17 mouse cellular contexts compared by ENCODE assay signal in genomic region chr3:88981206-88982010, GRCm38 (mm10). TPM values are rescaled to one million over a fixed set of nuclear protein-coding genes. Genes with fewer than 3 reads are reported as not detected.
DNase-seq lines count a peak whose midpoint lies in the region; ATAC-seq and TF ChIP-seq lines count a peak whose summit lies in the region.
"Had no signal": no experiment of that assay in that cellular context is flagged by ENCODE, and none has a peak within 500 bp of the region (broad histone marks: within the 10 kb centered on the region; RNA-seq: fewer than 3 reads in every experiment).

No protein-coding gene starts in this region.

- no peak overlapping the region for H3K9ac ChIP-seq in neural tube, embryonic 15.5 days (replicated peaks)
- H3K9ac ChIP-seq: heart, embryonic 13.5 days; kidney, embryonic 15.5 days; liver, embryonic 15.5 days; midbrain, embryonic 12.5 days had no signal

- H3K9me3 ChIP-seq in neural tube, embryonic 15.5 days (replicated peaks): no peaks in the 10 kb centered on the region
- H3K9me3 ChIP-seq: kidney, embryonic 15.5 days; limb, embryonic 10.5 days; liver, embryonic 15.5 days; midbrain, embryonic 12.5 days had no signal

- peak; percentile 30 to 43 for DNase-seq in cerebellum, postnatal 10 days
- DNase-seq in kidney, adult 2 months: peak; percentile 58
- DNase-seq in kidney, postnatal 10 days: no peak
- DNase-seq in neural tube, embryonic 10.5 days (ENCODE audit: extremely low spot score, low spot score): no peak
- peak; percentile 6 for DNase-seq in skeletal muscle tissue, adult 2 months (ENCODE audit: low read depth, low spot score)
- DNase-seq in thymus, postnatal 25 days: no peak
- DNase-seq: B cell, adult 2 months; cerebellum, adult 9-11 months; layer of hippocampus, adult 9-11 months had no signal

- WGBS in kidney, adult 2 months: 69% methylated on average over 8 of the region's 8 CpGs
- 71% methylated on average over 8 of the region's 8 CpGs for whole genome bisulfite sequencing in neural tube, embryonic 15.5 days

- H3K27ac ChIP-seq in kidney, adult 2 months (ENCODE audit: insufficient read depth, low read depth, low read length): no peak overlapping the region
- 0 out of 2 replicates have a peak overlapping the region, but pooled peaks have one; percentile 37 for H3K27ac ChIP-seq in neural tube, embryonic 15.5 days (replicated peaks)
- H3K27ac ChIP-seq: embryonic facial prominence, embryonic 10.5 days; heart, embryonic 13.5 days; kidney, embryonic 15.5 days; limb, embryonic 10.5 days; liver, embryonic 15.5 days; midbrain, embryonic 12.5 days had no signal

- no peak for ATAC-seq in cerebellum, adult (ENCODE audit: insufficient number of reproducible peaks, low FRiP score, low TSS enrichment)
- peak; percentile 24; the same call in 1 of the 2 replicates for ATAC-seq in neural tube, embryonic 15.5 days (ENCODE audit: low FRiP score)

- peaks cover 4% of the 10 kb centered on the region; the same call in 1 of the 2 replicates for H3K4me1 ChIP-seq in kidney, adult 2 months (ENCODE audit: control insufficient read depth, insufficient read depth, low read length)
- peaks cover 4% of the 10 kb centered on the region; the same call in 1 of the 2 replicates for H3K4me1 ChIP-seq in neural tube, embryonic 15.5 days
- H3K4me1 ChIP-seq: embryonic facial prominence, embryonic 10.5 days; heart, embryonic 13.5 days; kidney, embryonic 15.5 days; limb, embryonic 10.5 days; liver, embryonic 15.5 days; midbrain, embryonic 12.5 days had no signal

- no peak for TF ChIP-seq POLR2A in kidney, adult 2 months (IDR thresholded peaks at IDR 0.05; ENCODE audit: low read depth, low read length)

- no peak for TF ChIP-seq CTCF in kidney, adult 2 months (conservative IDR thresholded peaks at IDR 0.05; ENCODE audit: insufficient read depth, insufficient read length, low read depth, low read length)

- H3K4me3 ChIP-seq in kidney, adult 2 months (ENCODE audit: insufficient read depth, low read depth, low read length): no peak overlapping the region
- H3K4me3 ChIP-seq in neural tube, embryonic 15.5 days (replicated peaks): no peak overlapping the region
- H3K4me3 ChIP-seq: embryonic facial prominence, embryonic 10.5 days; heart, embryonic 13.5 days; kidney, embryonic 15.5 days; limb, embryonic 10.5 days; liver, embryonic 15.5 days; midbrain, embryonic 12.5 days had no signal

- no peak overlapping the region for H3K4me2 ChIP-seq in neural tube, embryonic 15.5 days
- H3K4me2 ChIP-seq: heart, embryonic 13.5 days; kidney, embryonic 15.5 days; liver, embryonic 15.5 days; midbrain, embryonic 12.5 days had no signal

- H3K36me3 ChIP-seq in kidney, adult 2 months (ENCODE audit: control insufficient read depth, insufficient read depth, low read length): peaks cover 15% of the 10 kb centered on the region
- peaks cover 36% of the 10 kb centered on the region for H3K36me3 ChIP-seq in neural tube, embryonic 15.5 days

- no peaks in the 10 kb centered on the region for H3K27me3 ChIP-seq in kidney, adult 2 months (replicated peaks; ENCODE audit: control insufficient read depth, insufficient read depth, low read length)
- H3K27me3 ChIP-seq in neural tube, embryonic 15.5 days (replicated peaks): no peaks in the 10 kb centered on the region
- H3K27me3 ChIP-seq: heart, embryonic 13.5 days; kidney, embryonic 15.5 days; liver, embryonic 15.5 days; midbrain, embryonic 12.5 days had no signal

RNA-seq across cellular contexts. Expression of gene Dap3, which starts 30.4 kb away (rescaled TPM):
- 57.0 and 78.0 TPM in 2 replicates for polyA plus RNA-seq in kidney, adult 2 months (2012; rRNA removed)
- 144 TPM in 2 replicates for polyA plus RNA-seq in neural tube, embryonic 15.5 days (2015; fragmentation: Nextera tagmentation; extraction: Ambion mirVana)

RNA-seq across cellular contexts. Expression of gene Ash1l, which starts 31.0 kb away (rescaled TPM):
- polyA plus RNA-seq in kidney, adult 2 months (2012; rRNA removed): 7.8 and 8.9 TPM in 2 replicates
- 19.1 and 19.4 TPM in 2 replicates for polyA plus RNA-seq in neural tube, embryonic 15.5 days (2015; fragmentation: Nextera tagmentation; extraction: Ambion mirVana)

Comparison
In these comparisons a context has a peak if more than half of its experiments do, and no peak if none do; other contexts are left out.
1. DNase-seq: peak in cerebellum, postnatal 10 days (2 of 2), kidney, adult 2 months (single experiment) and skeletal muscle tissue, adult 2 months (single experiment); none in kidney, postnatal 10 days (single experiment), neural tube, embryonic 10.5 days (single experiment) and thymus, postnatal 25 days (single experiment).